Mouse (Mus musculus): ENCODE results near the gene Tufm.
"Not testable (repeated sequence)": the region's sequence is repeated elsewhere in the genome, so short reads cannot be mapped to it uniquely, and the experiment has no call there.

Gene Tufm

DNA sequence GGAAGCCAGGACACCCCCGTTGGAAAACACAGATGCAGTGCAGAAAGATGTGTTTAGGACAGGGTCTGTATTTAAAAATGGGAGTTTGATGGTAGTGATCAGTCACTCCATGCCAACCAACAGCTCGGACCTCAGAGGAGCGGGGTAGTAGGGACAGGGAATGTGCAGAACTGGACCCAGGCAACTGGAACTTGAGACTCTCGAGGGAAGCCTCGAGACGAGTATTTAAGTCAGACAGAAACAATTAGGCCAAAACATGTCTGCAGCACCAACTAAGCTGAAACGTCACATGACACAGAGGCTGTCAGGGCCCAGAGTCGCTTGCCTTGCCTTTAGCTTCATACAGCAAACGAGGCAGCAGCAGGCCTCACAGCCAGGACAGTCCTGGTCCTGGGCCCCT, 21.0 kb upstream of the Tufm start:
- DNase-seq: no peak

GRCm38 (mm10) chr7:126466707-126467106, 20.5 kb upstream of the Tufm start:
- no peak for DNase-seq

DNA sequence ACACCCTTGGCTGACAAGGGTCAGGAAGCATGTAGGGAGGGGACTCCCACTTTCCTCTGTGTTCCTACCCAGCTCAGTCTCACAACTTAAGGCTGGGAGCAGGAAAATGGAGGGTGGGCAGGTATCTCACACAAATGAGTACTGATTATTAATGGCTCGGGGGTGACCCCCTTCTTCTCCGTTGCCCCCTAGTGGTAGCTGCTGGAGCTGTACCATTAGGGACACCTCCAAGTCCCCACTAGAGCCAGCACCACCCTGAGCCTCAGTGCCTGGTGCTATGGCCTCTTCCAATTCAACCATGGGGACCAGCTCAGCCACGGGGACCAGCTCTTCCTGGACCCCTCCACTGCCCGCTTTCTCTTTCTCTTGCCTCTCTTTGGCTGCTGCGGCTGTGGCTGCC, 19.9 kb upstream of the Tufm start:
- peak; percentile 17 to 75 for DNase-seq

DNA sequence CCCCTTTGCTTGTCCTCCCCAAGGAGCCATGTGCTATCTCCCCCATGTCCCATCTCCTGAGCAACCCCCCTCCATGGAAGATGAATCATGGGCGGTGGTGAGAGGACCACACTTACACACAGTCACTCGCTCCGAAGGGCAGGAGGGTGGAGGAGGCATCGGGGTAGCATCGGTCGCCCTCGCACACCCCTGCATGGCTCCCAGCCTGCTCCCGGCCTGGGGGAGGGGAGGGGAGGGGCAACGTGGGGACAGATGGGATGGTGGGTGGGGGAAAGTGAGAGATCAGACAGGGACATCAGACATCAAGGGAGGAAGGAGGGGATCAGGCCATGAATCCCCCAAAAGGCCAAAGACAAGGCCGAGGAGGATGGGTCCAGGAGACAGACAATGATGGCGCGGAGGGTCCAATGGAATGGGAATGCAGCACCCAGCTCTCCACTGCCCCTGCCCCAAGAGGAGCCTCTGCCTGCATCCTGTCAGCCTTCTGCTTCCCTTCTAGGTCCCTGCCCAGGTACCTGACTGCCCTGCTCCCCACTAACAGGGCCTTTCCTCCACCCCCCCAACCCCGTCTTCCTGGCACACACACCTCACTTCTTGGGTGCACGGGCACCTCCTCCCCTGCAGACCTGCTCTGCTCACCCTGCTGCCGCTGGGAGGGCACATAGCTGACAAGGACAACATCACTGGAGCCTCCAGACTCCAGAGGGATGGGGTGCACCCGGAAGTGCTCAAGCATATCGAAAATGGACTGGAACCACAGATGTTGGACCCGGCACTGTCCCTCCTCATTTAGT, 19.1 kb upstream of the Tufm start:
- no peak for DNase-seq

GRCm38 (mm10) chr7:126470077-126470476, 17.1 kb upstream of the Tufm start:
- no peak for DNase-seq

DNA sequence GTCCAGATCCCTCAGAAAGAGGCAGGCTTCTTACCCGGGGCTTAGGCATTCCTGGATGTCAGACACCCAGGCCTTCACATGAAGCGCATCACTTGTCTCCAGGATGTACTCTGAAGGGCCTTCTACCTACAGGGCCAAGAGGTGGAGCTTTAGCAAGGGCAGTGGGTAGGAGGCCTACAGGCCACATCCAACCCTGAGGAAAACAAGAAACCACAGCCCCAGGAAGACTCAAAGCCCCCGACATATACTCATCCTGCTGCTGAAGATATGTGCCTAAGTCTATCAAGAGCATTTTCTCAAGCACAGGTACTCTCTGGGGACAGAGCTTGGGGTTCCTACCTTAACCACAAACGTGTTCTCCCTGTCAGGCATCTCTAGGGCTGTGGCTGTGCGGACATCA, 15.8 kb upstream of the Tufm start:
- no peak for DNase-seq

DNA sequence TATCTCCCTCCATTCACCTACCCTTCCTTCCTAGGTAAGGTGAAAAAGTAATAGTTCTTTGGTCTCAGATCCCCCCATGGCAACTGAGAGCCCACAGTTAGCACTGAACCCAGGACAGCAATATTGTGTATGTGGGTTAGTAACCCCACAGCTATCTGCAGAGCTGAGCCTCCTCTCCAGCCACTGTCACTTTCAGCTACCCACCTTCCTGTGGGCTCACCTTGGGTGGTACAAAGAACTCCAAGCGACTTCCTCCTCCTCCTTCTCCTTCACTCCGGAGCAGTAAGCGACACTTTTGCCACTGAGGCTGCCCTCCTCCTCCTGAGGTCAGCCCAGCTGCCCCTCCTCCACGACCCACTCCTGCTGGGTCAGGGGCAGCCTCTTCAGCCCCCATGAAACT, 15.3 kb upstream of the Tufm start:
- DNase-seq: no peak

DNA sequence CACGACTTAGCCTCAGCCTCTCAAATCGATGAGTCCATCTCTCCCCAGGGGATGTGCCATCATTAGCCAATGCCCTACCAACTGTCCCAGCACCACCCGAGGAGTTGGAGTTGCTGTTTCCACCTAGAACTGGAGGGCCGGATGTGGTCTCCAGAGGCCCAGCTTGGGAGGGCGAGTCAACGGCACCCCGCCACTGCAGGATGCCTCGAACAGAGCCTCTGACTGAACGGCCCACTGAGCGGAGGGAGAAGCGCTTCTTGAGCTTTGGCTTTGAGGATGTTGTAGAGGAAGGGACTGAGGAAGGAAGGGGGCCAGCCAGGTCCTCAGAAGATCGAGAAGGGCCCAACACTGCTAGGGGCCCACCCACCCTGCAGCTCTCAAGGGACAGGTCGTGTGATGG, 14.9 kb upstream of the Tufm start:
- DNase-seq: no peak

- no peak for DNase-seq
Observed at GRCm38 (mm10) chr7:126472713-126473112, 14.4 kb upstream of the Tufm start.

DNA sequence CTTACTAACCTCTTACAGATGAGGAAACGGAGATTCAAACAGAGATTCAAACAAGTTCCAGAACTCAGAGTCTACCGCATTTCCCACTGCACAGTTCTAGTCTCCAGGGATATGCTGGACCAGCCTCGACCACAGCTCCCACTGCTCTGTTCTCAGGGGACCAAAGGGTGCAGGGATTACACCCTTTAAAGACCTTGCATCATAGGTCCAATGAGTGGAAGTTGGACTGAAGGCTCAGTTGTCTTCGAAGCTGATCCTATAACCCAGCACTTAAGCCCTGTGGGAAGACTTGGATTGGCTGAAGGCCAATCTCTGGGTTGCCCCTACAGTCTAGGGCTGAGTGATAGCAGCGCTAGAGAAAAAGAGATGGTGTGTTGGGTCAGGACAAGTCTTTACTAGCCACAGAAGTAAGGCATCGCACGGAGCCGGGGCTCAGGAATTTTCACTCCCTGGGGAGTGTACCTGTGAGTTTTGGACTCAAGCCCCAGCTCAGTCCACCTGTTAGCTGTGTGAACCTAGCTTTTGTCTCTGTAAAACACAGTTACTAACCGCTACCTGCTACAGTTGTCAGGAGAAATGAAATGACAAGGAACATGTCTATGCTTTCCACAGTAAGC, 13.6 kb upstream of the Tufm start:
- DNase-seq: no peak

GRCm38 (mm10) chr7:126474486-126474955, 12.6 kb upstream of the Tufm start:
- peak in 1 of 2 experiments; percentile 5 for DNase-seq

DNA sequence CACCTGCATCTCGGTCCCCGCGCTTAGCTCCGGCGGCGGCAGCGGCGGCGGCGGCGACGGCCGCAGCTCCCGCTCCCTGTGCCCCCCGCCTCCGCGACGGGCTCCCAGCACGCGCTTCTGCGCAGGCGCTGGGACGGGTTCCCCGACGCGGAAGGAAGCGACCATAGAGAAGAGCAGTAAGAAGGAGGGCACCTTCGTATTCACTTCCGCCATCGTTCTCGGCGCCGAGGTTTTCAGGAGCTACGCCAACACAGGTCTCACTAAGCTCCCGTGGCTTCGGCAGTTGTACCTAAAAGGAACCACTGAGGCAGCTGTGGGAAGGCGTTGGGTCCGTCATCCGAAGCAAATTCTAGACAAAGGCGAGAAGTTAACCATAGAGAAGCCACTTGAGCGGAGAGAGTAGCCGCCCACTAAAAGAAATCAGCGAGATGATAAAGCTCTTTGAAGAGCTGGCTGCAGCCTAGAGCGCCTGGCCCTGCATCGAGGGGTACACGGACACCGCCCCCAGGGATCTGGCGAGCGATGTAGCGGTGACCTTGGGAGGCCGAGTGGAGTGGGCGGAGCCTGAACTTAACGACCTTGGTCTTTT, 12.1 kb upstream of the Tufm start, which contains the start of gene Sh2b1:
Gene Sh2b1, minus strand, starts transcription at position 432 of the 589 bp plus-strand sequence.
- peak; percentile 92 for DNase-seq

GRCm38 (mm10) chr7:126481699-126482098, 5.5 kb upstream of the Tufm start:
- DNase-seq: no peak

DNA sequence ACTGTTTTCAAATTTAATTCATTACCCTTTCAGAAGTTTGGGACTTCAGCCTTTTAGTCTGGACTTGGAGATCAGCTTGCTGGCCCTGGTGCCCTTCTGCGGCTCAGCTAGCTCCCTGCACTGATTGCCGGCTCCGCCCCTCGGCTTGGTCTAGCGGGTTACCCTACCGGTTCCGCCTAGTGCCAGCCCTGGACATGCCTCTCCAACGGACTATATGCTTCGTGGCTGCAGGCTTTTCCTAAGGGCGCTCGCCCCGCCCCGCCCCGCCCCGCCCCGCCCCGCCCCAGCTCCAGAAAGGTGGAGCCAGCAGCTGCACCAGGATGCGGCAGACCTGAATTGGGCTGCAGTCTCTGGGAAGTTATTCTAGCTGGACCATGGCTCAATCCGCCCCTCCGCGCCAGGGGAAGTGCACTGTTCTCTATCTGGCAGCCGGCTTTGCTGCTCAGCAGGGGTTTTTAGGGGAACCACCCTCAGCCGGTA, 4.7 kb upstream of the Tufm start:
- peak; percentile 95 to 97 for DNase-seq

DNA sequence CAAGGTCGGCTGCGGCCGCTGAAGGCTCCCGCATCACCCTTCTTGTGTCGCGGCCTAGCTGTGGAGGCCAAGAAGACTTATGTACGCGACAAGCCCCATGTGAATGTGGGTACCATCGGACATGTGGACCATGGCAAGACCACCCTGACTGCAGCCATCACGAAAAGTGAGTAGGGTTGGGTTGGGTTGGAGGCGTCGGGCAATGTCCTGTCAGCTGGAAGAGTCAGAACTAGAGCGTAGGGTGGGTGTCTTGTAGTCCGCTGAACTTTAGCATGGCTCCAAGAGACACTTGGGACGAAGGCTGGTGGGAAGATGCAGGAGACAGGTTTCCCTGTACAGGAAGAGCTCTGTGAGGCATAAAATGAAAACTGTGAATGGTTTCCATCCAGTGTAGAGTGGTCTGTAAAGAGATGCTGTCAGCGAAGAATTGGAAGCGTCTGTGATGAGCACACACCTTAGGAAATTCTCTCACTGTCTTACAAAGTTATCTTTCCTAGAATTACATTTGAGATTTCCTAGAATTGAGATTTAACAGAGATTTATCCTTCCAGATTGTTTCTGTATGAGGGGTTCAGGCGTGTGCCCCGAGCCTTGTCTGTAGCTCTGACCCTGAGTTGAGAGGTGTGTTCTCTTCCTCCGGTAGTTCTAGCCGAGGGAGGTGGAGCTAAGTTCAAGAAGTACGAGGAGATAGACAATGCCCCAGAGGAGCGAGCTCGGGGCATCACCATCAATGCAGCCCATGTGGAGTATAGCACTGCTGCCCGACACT, 640 bp downstream of the Tufm start:
- DNase-seq: not testable (repeated sequence)

- no peak for DNase-seq
Observed at GRCm38 (mm10) chr7:126491005-126491404, 3.8 kb downstream of the Tufm start.

GRCm38 (mm10) chr7:126491973-126492372, 4.8 kb downstream of the Tufm start:
- DNase-seq: no peak

DNA sequence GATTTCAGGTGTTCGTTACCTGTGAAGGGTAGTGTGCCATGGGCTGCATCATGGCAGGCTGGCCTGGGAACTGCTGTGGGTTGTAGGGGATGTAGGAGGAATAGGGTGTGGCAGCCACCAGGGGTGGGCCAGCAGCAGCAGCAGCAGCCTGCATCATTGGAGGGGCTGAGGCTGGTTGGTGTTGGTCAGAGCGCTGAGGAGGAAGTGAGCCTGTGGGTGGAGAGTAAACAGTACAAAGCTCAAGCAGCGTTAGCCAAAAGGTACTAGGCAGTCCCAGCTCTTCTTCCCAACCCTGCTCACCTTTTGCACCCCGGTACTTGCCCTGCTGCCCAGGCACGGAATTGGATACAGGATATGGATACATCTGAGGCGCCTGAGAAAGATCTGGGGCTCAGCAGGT, 7.0 kb downstream of the Tufm start:
- no peak for DNase-seq

- no peak for DNase-seq
Observed at GRCm38 (mm10) chr7:126496475-126496874, 9.3 kb downstream of the Tufm start.

GRCm38 (mm10) chr7:126497966-126498365, 10.8 kb downstream of the Tufm start:
- no peak for DNase-seq

GRCm38 (mm10) chr7:126499416-126499815, 12.3 kb downstream of the Tufm start:
- DNase-seq: no peak

DNA sequence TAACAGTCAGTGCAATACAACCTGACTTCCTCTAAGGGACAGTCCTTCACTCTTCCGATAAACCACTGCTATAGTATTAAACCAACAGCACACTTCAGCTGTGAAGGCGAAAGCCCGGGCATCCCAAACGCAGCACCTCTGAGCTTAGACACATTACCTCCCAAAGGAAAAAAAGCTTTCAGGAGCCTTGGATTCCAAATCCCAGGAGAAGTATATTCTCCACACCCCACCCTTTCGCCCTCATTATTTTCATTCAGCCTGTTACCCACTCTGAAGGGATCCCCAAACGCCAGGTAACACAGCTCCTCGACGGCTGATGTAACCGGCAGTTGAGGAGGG, 14.5 kb downstream of the Tufm start:
- no peak for DNase-seq
